Mouse (Mus musculus): ENCODE data around the gene Ino80b. TPM values are rescaled to one million over a fixed set of nuclear protein-coding genes. Genes with fewer than 3 reads are reported as not detected.
A peak's percentile ranks its signal among the peaks of the same experiment; 100 is the strongest.

The Ino80b gene
- polyA plus RNA-seq, 1 experiment from 2014 or later: 18.2 TPM

GRCm38 (mm10) chr6:83124851-83125312 lies 349 bp downstream of the Ino80b start:
- no peak for ATAC-seq (ENCODE audit: insufficient number of reproducible peaks, low FRiP score, low TSS enrichment, low read depth)
- H3K9me3 ChIP-seq (replicated peaks): no peaks in the 10 kb centered on the region
- peak overlapping the region; percentile 84 for H3K4me3 ChIP-seq (replicated peaks)
- H3K36me3 ChIP-seq: no peaks in the 10 kb centered on the region
- peak overlapping the region; percentile 85 for H3K27ac ChIP-seq (replicated peaks)
- peak overlapping the region; percentile 90 for H3K4me2 ChIP-seq (replicated peaks)
- under 1% methylated on average over 30 of the region's 30 CpGs for WGBS
- H3K4me1 ChIP-seq: peaks cover 35% of the 10 kb centered on the region
- H3K27me3 ChIP-seq: no peaks in the 10 kb centered on the region
- H3K9ac ChIP-seq: peak overlapping the region; percentile 64

GRCm38 (mm10) chr6:83122961-83123360 lies 2.3 kb downstream of the Ino80b start:
- no peaks in the 10 kb centered on the region for H3K9me3 ChIP-seq (replicated peaks)
- no peaks in the 10 kb centered on the region for H3K27me3 ChIP-seq
- H3K36me3 ChIP-seq: peaks cover 19% of the 10 kb centered on the region
- peak overlapping the region; percentile 85 for H3K4me3 ChIP-seq (replicated peaks)
- H3K4me2 ChIP-seq (replicated peaks): peak overlapping the region; percentile 97
- ATAC-seq (ENCODE audit: insufficient number of reproducible peaks, low FRiP score, low TSS enrichment, low read depth): no peak
- H3K4me1 ChIP-seq: peaks cover 45% of the 10 kb centered on the region
- 64% methylated on average over 5 of the region's 5 CpGs for WGBS
- H3K27ac ChIP-seq (replicated peaks): no peak overlapping the region
- no peak overlapping the region; the same call in 1 of the 2 replicates for H3K9ac ChIP-seq

GRCm38 (mm10) chr6:83121863-83122710 lies 3.1 kb downstream of the Ino80b start:
- ATAC-seq (ENCODE audit: insufficient number of reproducible peaks, low FRiP score, low TSS enrichment, low read depth): no peak
- peak overlapping the region; percentile 85 for H3K4me3 ChIP-seq (replicated peaks)
- peak overlapping the region; percentile 87 for H3K9ac ChIP-seq

GRCm38 (mm10) chr6:83120930-83121862 lies 4.0 kb downstream of the Ino80b start, which contains the start of gene Wbp1:
Gene Wbp1, minus strand, starts transcription at chr6:83121559.
- Histone ChIP-seq H3K9me3 (replicated peaks) (no peaks in the 10 kb centered on the region), H3K27me3 (no peaks in the 10 kb centered on the region), H3K4me2 (replicated peaks) (peak within 1 kb of the TSS; percentile 97), H3K27ac (replicated peaks) (peak within 1 kb of the TSS; percentile 98), H3K4me1 (peaks cover 58% of the 10 kb centered on the region), H3K36me3 (peaks cover 31% of the 10 kb centered on the region), H3K4me3 (replicated peaks) (peak within 1 kb of the TSS; percentile 85), H3K9ac (peak within 1 kb of the TSS; percentile 87)
- peak; percentile 97 for ATAC-seq (ENCODE audit: insufficient number of reproducible peaks, low FRiP score, low TSS enrichment, low read depth)
- WGBS: under 1% methylated on average over 38 of the region's 38 CpGs

More at GRCm38 (mm10) chr6:83121863-83122710, 3.1 kb downstream of the Ino80b start:
- Histone ChIP-seq H3K27me3 (no peaks in the 10 kb centered on the region), H3K9me3 (replicated peaks) (no peaks in the 10 kb centered on the region), H3K27ac (replicated peaks) (peak overlapping the region; percentile 98), H3K4me1 (peaks cover 49% of the 10 kb centered on the region), H3K4me2 (replicated peaks) (peak overlapping the region; percentile 97), H3K36me3 (peaks cover 28% of the 10 kb centered on the region)
- under 1% methylated on average over 52 of the region's 52 CpGs for WGBS

GRCm38 (mm10) chr6:83119734-83120051 lies 5.5 kb downstream of the Ino80b start:
- Histone ChIP-seq H3K27me3 (no peaks in the 10 kb centered on the region), H3K9me3 (replicated peaks) (no peaks in the 10 kb centered on the region), H3K4me1 (peaks cover 63% of the 10 kb centered on the region), H3K27ac (replicated peaks) (no peak overlapping the region), H3K36me3 (peaks cover 31% of the 10 kb centered on the region), H3K4me2 (replicated peaks) (0 out of 2 replicates have a peak overlapping the region, but pooled peaks have one; percentile 97), H3K4me3 (replicated peaks) (peak overlapping the region; percentile 85; the same call in 1 of the 2 replicates), H3K9ac (no peak overlapping the region)
- no peak for ATAC-seq (ENCODE audit: insufficient number of reproducible peaks, low FRiP score, low TSS enrichment, low read depth)
- 69% methylated on average over 7 of the region's 7 CpGs for WGBS

- 77% methylated on average over 14 of the region's 14 CpGs for WGBS
- Histone ChIP-seq H3K9me3 (replicated peaks) (no peaks in the 10 kb centered on the region), H3K36me3 (peaks cover 31% of the 10 kb centered on the region), H3K27me3 (no peaks in the 10 kb centered on the region), H3K9ac (no peak overlapping the region), H3K27ac (replicated peaks) (no peak overlapping the region), H3K4me3 (replicated peaks) (no peak overlapping the region), H3K4me2 (replicated peaks) (no peak overlapping the region), H3K4me1 (peaks cover 62% of the 10 kb centered on the region)
- ATAC-seq (ENCODE audit: insufficient number of reproducible peaks, low FRiP score, low TSS enrichment, low read depth): no peak
Measured at GRCm38 (mm10) chr6:83118825-83119733, 6.2 kb downstream of the Ino80b start.

GRCm38 (mm10) chr6:83118369-83118768 lies 6.9 kb downstream of the Ino80b start:
- Histone ChIP-seq H3K4me2 (replicated peaks) (no peak overlapping the region), H3K9ac (no peak overlapping the region), H3K4me1 (peaks cover 58% of the 10 kb centered on the region), H3K27me3 (no peaks in the 10 kb centered on the region), H3K36me3 (peaks cover 31% of the 10 kb centered on the region), H3K27ac (replicated peaks) (no peak overlapping the region), H3K4me3 (replicated peaks) (no peak overlapping the region), H3K9me3 (replicated peaks) (no peaks in the 10 kb centered on the region)
- WGBS: 81% methylated on average over 11 of the region's 11 CpGs
- no peak for ATAC-seq (ENCODE audit: insufficient number of reproducible peaks, low FRiP score, low TSS enrichment, low read depth)

- peaks cover 52% of the 10 kb centered on the region for H3K4me1 ChIP-seq
- H3K9ac ChIP-seq: no peak overlapping the region
- no peak overlapping the region for H3K4me3 ChIP-seq (replicated peaks)
- peaks cover 31% of the 10 kb centered on the region for H3K36me3 ChIP-seq
- H3K27me3 ChIP-seq: no peaks in the 10 kb centered on the region
- ATAC-seq (ENCODE audit: insufficient number of reproducible peaks, low FRiP score, low TSS enrichment, low read depth): no peak
- H3K9me3 ChIP-seq (replicated peaks): no peaks in the 10 kb centered on the region
- no peak overlapping the region for H3K4me2 ChIP-seq (replicated peaks)
- whole genome bisulfite sequencing: 86% methylated on average over 13 of the region's 13 CpGs
- H3K27ac ChIP-seq (replicated peaks): no peak overlapping the region
Measured at GRCm38 (mm10) chr6:83117616-83118015, 7.6 kb downstream of the Ino80b start.

- 77% methylated on average over 4 of the region's 4 CpGs for WGBS
- Histone ChIP-seq H3K9me3 (replicated peaks) (no peaks in the 10 kb centered on the region), H3K27ac (replicated peaks) (no peak overlapping the region), H3K4me2 (replicated peaks) (no peak overlapping the region), H3K9ac (no peak overlapping the region), H3K27me3 (no peaks in the 10 kb centered on the region), H3K36me3 (peaks cover 31% of the 10 kb centered on the region), H3K4me1 (peaks cover 46% of the 10 kb centered on the region), H3K4me3 (replicated peaks) (no peak overlapping the region)
- no peak for ATAC-seq (ENCODE audit: insufficient number of reproducible peaks, low FRiP score, low TSS enrichment, low read depth)
Measured at GRCm38 (mm10) chr6:83117165-83117438, 8.1 kb downstream of the Ino80b start.

- H3K4me2 ChIP-seq (replicated peaks): peak overlapping the region; percentile 92
- H3K4me1 ChIP-seq: peaks cover 43% of the 10 kb centered on the region
- peak overlapping the region; percentile 86 for H3K9ac ChIP-seq
- H3K36me3 ChIP-seq: peaks cover 31% of the 10 kb centered on the region
- ATAC-seq (ENCODE audit: insufficient number of reproducible peaks, low FRiP score, low TSS enrichment, low read depth): no peak
- peak overlapping the region; percentile 90 for H3K4me3 ChIP-seq (replicated peaks)
- H3K9me3 ChIP-seq (replicated peaks): no peaks in the 10 kb centered on the region
- WGBS: 73% methylated on average over 11 of the region's 11 CpGs
- peak overlapping the region; percentile 86; the same call in 1 of the 2 replicates for H3K27ac ChIP-seq (replicated peaks)
- no peaks in the 10 kb centered on the region for H3K27me3 ChIP-seq
Measured at GRCm38 (mm10) chr6:83116373-83117164, 8.7 kb downstream of the Ino80b start.
